Mouse (Mus musculus): Measurements from ENCODE around the gene Akap13. TPM values are rescaled to one million over a fixed set of nuclear protein-coding genes. Genes with fewer than 3 reads are reported as not detected.

Gene Akap13
- total and polyA plus RNA-seq, 3 experiments: 11.4 to 32.5 (median 27.7) TPM

- Histone ChIP-seq H3K9ac (ENCODE audit: insufficient read depth, low read depth) (no peak overlapping the region), H3K36me3 (replicated peaks in 1 of 2; ENCODE audit: control insufficient read depth in 1 of 2, insufficient read depth in 1 of 2, low read length in 1 of 2) (peaks cover 0 to 8% of the 10 kb centered on the region in 2 experiments), H3K79me2 (replicated peaks; ENCODE audit: control insufficient read depth, extremely low read depth, insufficient read depth, poor library complexity, severe bottlenecking) (0 out of 2 replicates have a peak, but pooled peaks cover 3% of the 10 kb centered on the region), H3K4me1 (ENCODE audit: control insufficient read depth in 1 of 2, insufficient read depth in 2 of 2) (peaks cover 0 to 59% of the 10 kb centered on the region in 2 experiments; a peak in 3 of 4 replicates), H3K9me3 (replicated peaks; ENCODE audit: low read length) (no peaks in the 10 kb centered on the region), H3K27ac (ENCODE audit: insufficient read depth, low read depth) (no peak overlapping the region), H3K4me3 (replicated peaks in 1 of 3; ENCODE audit: low read depth in 2 of 3, low read length in 2 of 3, poor library complexity in 1 of 3) (no peak overlapping the region), H3K4me2 (ENCODE audit: insufficient read depth, low read depth, poor library complexity, severe bottlenecking) (no peak overlapping the region), H3K27me3 (replicated peaks) (no peaks in the 10 kb centered on the region)
- in situ Hi-C loops (cut with MboI; ENCODE audit: low pct_ligation_motif_present, low pct_unique_long_range_greater_than_20kb, low sequenced_read_pairs): no loop called here
- dilution Hi-C loops (cut with MboI; ENCODE audit: extremely low pct_ligation_motif_present, extremely low pct_unique_long_range_greater_than_20kb, low sequenced_read_pairs): no loop called here
- no peak for DNase-seq (ENCODE audit: extremely low read depth)
- TF ChIP-seq MXI1 (IDR thresholded peaks at IDR 0.05; ENCODE audit: low read depth, low read length) (no peak), UBTF (IDR thresholded peaks at IDR 0.05; ENCODE audit: low read depth, low read length) (no peak), BHLHE40 (IDR thresholded peaks at IDR 0.05; ENCODE audit: low read depth, low read length) (no peak), RCOR1 (conservative IDR thresholded peaks at IDR 0.05; ENCODE audit: low read depth, low read length) (no peak), NRF1 (IDR thresholded peaks at IDR 0.05; ENCODE audit: low read depth, low read length) (no peak), USF2 (conservative IDR thresholded peaks at IDR 0.05; ENCODE audit: low read depth, low read length) (no peak), ZC3H11A (IDR thresholded peaks at IDR 0.05; ENCODE audit: low read depth, low read length) (no peak), POLR2A (IDR thresholded peaks at IDR 0.05; ENCODE audit: low read depth, low read length) (no peak)
These were observed 142.5 kb downstream of the Akap13 start for GRCm38 (mm10) chr7:75597840-75598239.

- Histone ChIP-seq H3K79me2 (replicated peaks; ENCODE audit: control insufficient read depth, extremely low read depth, insufficient read depth, poor library complexity, severe bottlenecking) (0 out of 2 replicates have a peak, but pooled peaks cover 3% of the 10 kb centered on the region), H3K9ac (ENCODE audit: insufficient read depth, low read depth) (no peak overlapping the region), H3K27me3 (replicated peaks) (no peaks in the 10 kb centered on the region), H3K9me3 (replicated peaks; ENCODE audit: low read length) (no peaks in the 10 kb centered on the region), H3K36me3 (replicated peaks in 1 of 2; ENCODE audit: control insufficient read depth in 1 of 2, insufficient read depth in 1 of 2, low read length in 1 of 2) (peaks cover 5 to 30% of the 10 kb centered on the region in 2 experiments), H3K4me3 (replicated peaks in 1 of 3; ENCODE audit: low read depth in 2 of 3, low read length in 2 of 3, poor library complexity in 1 of 3) (no peak overlapping the region), H3K4me1 (ENCODE audit: control insufficient read depth in 1 of 2, insufficient read depth in 2 of 2) (peaks cover 0 to 50% of the 10 kb centered on the region in 2 experiments; a peak in 2 of 4 replicates), H3K27ac (ENCODE audit: insufficient read depth, low read depth) (no peak overlapping the region), H3K4me2 (ENCODE audit: insufficient read depth, low read depth, poor library complexity, severe bottlenecking) (no peak overlapping the region)
- TF ChIP-seq ZNF384 (IDR thresholded peaks at IDR 0.05; ENCODE audit: low read depth, low read length) (peak; percentile 25; the same call in 1 of the 2 replicates), BHLHE40 (IDR thresholded peaks at IDR 0.05; ENCODE audit: low read depth, low read length) (peak; percentile 47; the same call in 1 of the 2 replicates), CHD1 (IDR thresholded peaks at IDR 0.05; ENCODE audit: low read depth, low read length) (no peak), E2F4 (IDR thresholded peaks at IDR 0.05; ENCODE audit: insufficient replicate concordance, low read depth, low read length) (no peak)
- no peak for DNase-seq (ENCODE audit: extremely low read depth)
- in situ Hi-C loops (cut with MboI; ENCODE audit: low pct_ligation_motif_present, low pct_unique_long_range_greater_than_20kb, low sequenced_read_pairs) (no loop called here), dilution Hi-C loops (cut with MboI; ENCODE audit: extremely low pct_ligation_motif_present, extremely low pct_unique_long_range_greater_than_20kb, low sequenced_read_pairs) (no loop called here)
These were observed 145.2 kb downstream of the Akap13 start for GRCm38 (mm10) chr7:75600360-75601075.

DNA sequence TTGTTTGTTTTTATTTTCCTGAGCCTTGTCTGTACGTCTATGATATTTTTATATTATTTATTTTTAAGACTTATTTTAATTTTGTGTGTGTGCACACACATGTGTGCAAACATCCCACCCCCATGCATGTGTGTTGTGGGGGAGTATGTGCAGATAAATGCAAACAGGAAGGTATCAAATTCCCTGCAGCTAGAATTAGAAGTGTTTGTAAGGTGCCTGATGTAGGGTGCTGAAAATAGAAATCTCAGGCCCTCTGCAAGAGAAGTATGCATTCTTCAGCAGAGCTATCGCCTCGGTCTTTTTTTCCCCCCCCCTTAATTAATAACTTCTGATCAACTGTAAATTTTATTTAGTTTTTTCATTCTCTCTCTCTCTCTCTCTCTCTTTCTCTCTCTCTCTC, 151.9 kb downstream of the Akap13 start:
- H3K27ac ChIP-seq (ENCODE audit: insufficient read depth, low read depth): no peak overlapping the region
- no peaks in the 10 kb centered on the region for H3K27me3 ChIP-seq (replicated peaks)
- peaks cover 8 to 53% of the 10 kb centered on the region in 2 experiments for H3K4me1 ChIP-seq (ENCODE audit: control insufficient read depth in 1 of 2, insufficient read depth in 2 of 2)
- dilution Hi-C loops (cut with MboI; ENCODE audit: extremely low pct_ligation_motif_present, extremely low pct_unique_long_range_greater_than_20kb, low sequenced_read_pairs): no loop called here
- no peak for DNase-seq (ENCODE audit: extremely low read depth)
- H3K79me2 ChIP-seq (replicated peaks; ENCODE audit: control insufficient read depth, extremely low read depth, insufficient read depth, poor library complexity, severe bottlenecking): peaks cover 4% of the 10 kb centered on the region
- TF ChIP-seq CTCF (conservative IDR thresholded peaks at IDR 0.05 in 1 of 2, IDR thresholded peaks at IDR 0.05 in 1 of 2; ENCODE audit: low read depth in 2 of 2, low read length in 2 of 2) (no peak), EP300 (IDR thresholded peaks at IDR 0.05; ENCODE audit: low read length) (no peak), RAD21 (IDR thresholded peaks at IDR 0.05; ENCODE audit: low read depth, low read length) (no peak), USF2 (conservative IDR thresholded peaks at IDR 0.05; ENCODE audit: low read depth, low read length) (no peak), RCOR1 (conservative IDR thresholded peaks at IDR 0.05; ENCODE audit: low read depth, low read length) (no peak), ZNF384 (IDR thresholded peaks at IDR 0.05; ENCODE audit: low read depth, low read length) (no peak), MAX (IDR thresholded peaks at IDR 0.05; ENCODE audit: low read length) (no peak), CHD2 (IDR thresholded peaks at IDR 0.05; ENCODE audit: low read length) (no peak)
- no peak overlapping the region for H3K4me3 ChIP-seq (replicated peaks in 1 of 3; ENCODE audit: low read depth in 2 of 3, low read length in 2 of 3, poor library complexity in 1 of 3)
- no peaks in the 10 kb centered on the region for H3K9me3 ChIP-seq (replicated peaks; ENCODE audit: low read length)
- in situ Hi-C loops (cut with MboI; ENCODE audit: low pct_ligation_motif_present, low pct_unique_long_range_greater_than_20kb, low sequenced_read_pairs): no loop called here
- H3K36me3 ChIP-seq (replicated peaks in 1 of 2; ENCODE audit: control insufficient read depth in 1 of 2, insufficient read depth in 1 of 2, low read length in 1 of 2): peaks cover 5 to 69% of the 10 kb centered on the region in 2 experiments
- H3K4me2 ChIP-seq (ENCODE audit: insufficient read depth, low read depth, poor library complexity, severe bottlenecking): no peak overlapping the region
- H3K9ac ChIP-seq (ENCODE audit: insufficient read depth, low read depth): no peak overlapping the region
